Mouse (Mus musculus): ENCODE results near the gene Adamts9.
A peak's percentile ranks its signal among the peaks of the same experiment; 100 is the strongest.

Adamts9 gene

GRCm38 (mm10) chr6:92860285-92860912 lies 82.9 kb downstream of the Adamts9 start:
- no peak for DNase-seq (ENCODE audit: low spot score in 2 of 2)

- DNase-seq (ENCODE audit: low spot score in 2 of 2): peak in 1 of 2 experiments; percentile 47
Observed at GRCm38 (mm10) chr6:92858721-92859510, 84.4 kb downstream of the Adamts9 start.

- no peak for DNase-seq (ENCODE audit: low spot score in 2 of 2)
Observed at GRCm38 (mm10) chr6:92857761-92858160, 85.5 kb downstream of the Adamts9 start.

- DNase-seq (ENCODE audit: low spot score in 2 of 2): no peak
Observed at GRCm38 (mm10) chr6:92854873-92855272, 88.4 kb downstream of the Adamts9 start.

GRCm38 (mm10) chr6:92850250-92850649 lies 93.0 kb downstream of the Adamts9 start:
- peak; percentile 95 for DNase-seq (ENCODE audit: low spot score in 2 of 2)

GRCm38 (mm10) chr6:92849208-92849607 lies 94.1 kb downstream of the Adamts9 start:
- no peak for DNase-seq (ENCODE audit: low spot score in 2 of 2)

GRCm38 (mm10) chr6:92846614-92847013 lies 96.7 kb downstream of the Adamts9 start:
- DNase-seq (ENCODE audit: low spot score in 2 of 2): no peak

- DNase-seq (ENCODE audit: low spot score in 2 of 2): no peak
Observed at GRCm38 (mm10) chr6:92845898-92846297, 97.4 kb downstream of the Adamts9 start.

- no peak for DNase-seq (ENCODE audit: low spot score in 2 of 2)
Observed at GRCm38 (mm10) chr6:92843474-92843873, 99.8 kb downstream of the Adamts9 start.

- DNase-seq (ENCODE audit: low spot score in 2 of 2): no peak
Observed at GRCm38 (mm10) chr6:92842000-92842399, 101.3 kb downstream of the Adamts9 start.

- DNase-seq (ENCODE audit: low spot score in 2 of 2): no peak
Observed at GRCm38 (mm10) chr6:92831106-92831505, 112.2 kb downstream of the Adamts9 start.

- no peak for DNase-seq (ENCODE audit: low spot score in 2 of 2)
Observed at GRCm38 (mm10) chr6:92829148-92829547, 114.1 kb downstream of the Adamts9 start.

GRCm38 (mm10) chr6:92827360-92827759 lies 115.9 kb downstream of the Adamts9 start:
- DNase-seq (ENCODE audit: low spot score in 2 of 2): peak; percentile 27 to 30

GRCm38 (mm10) chr6:92826561-92826960 lies 116.7 kb downstream of the Adamts9 start:
- no peak for DNase-seq (ENCODE audit: low spot score in 2 of 2)

GRCm38 (mm10) chr6:92823991-92824390 lies 119.3 kb downstream of the Adamts9 start:
- no peak for DNase-seq (ENCODE audit: low spot score in 2 of 2)

- no peak for DNase-seq (ENCODE audit: low spot score in 2 of 2)
Observed at GRCm38 (mm10) chr6:92822006-92822405, 121.3 kb downstream of the Adamts9 start.

- no peak for DNase-seq (ENCODE audit: low spot score in 2 of 2)
Observed at GRCm38 (mm10) chr6:92821606-92822005, 121.7 kb downstream of the Adamts9 start.

GRCm38 (mm10) chr6:92817661-92818060 lies 125.6 kb downstream of the Adamts9 start:
- DNase-seq (ENCODE audit: low spot score in 2 of 2): no peak

GRCm38 (mm10) chr6:92816311-92816751 lies 127.0 kb downstream of the Adamts9 start, which contains the start of gene A730049H05Rik:
TSS of gene A730049H05Rik (plus strand) at chr6:92816478.
- DNase-seq (ENCODE audit: low spot score in 2 of 2): no peak

GRCm38 (mm10) chr6:92812702-92813370 lies 130.5 kb downstream of the Adamts9 start:
- peak; percentile 42 to 62 for DNase-seq (ENCODE audit: low spot score in 2 of 2)

GRCm38 (mm10) chr6:92811566-92811965 lies 131.7 kb downstream of the Adamts9 start:
- no peak for DNase-seq (ENCODE audit: low spot score in 2 of 2)

GRCm38 (mm10) chr6:92810628-92811027 lies 132.7 kb downstream of the Adamts9 start:
- DNase-seq (ENCODE audit: low spot score in 2 of 2): no peak
